Mouse (Mus musculus): Measurements from ENCODE around the gene Spsb1.
A peak's percentile ranks its signal among the peaks of the same experiment; 100 is the strongest.

Spsb1 gene

GRCm38 (mm10) chr4:149888156-149888555, 66.7 kb downstream of the Spsb1 start:
- DNase-seq (ENCODE audit: low spot score in 2 of 2): no peak

- DNase-seq (ENCODE audit: low spot score in 2 of 2): no peak
Observed at GRCm38 (mm10) chr4:149886298-149887271, 68.3 kb downstream of the Spsb1 start.

GRCm38 (mm10) chr4:149883990-149884389, 70.9 kb downstream of the Spsb1 start:
- DNase-seq (ENCODE audit: low spot score in 2 of 2): no peak

GRCm38 (mm10) chr4:149882139-149882916, 72.5 kb downstream of the Spsb1 start:
- DNase-seq (ENCODE audit: low spot score in 2 of 2): no peak

GRCm38 (mm10) chr4:149880908-149881307, 73.9 kb downstream of the Spsb1 start:
- no peak for DNase-seq (ENCODE audit: low spot score in 2 of 2)

- DNase-seq (ENCODE audit: low spot score in 2 of 2): no peak
Observed at GRCm38 (mm10) chr4:149879980-149880379, 74.9 kb downstream of the Spsb1 start.

- no peak for DNase-seq (ENCODE audit: low spot score in 2 of 2)
Observed at GRCm38 (mm10) chr4:149878021-149878449, 76.8 kb downstream of the Spsb1 start.

- no peak for DNase-seq (ENCODE audit: low spot score in 2 of 2)
Observed at GRCm38 (mm10) chr4:149877202-149877601, 77.6 kb downstream of the Spsb1 start.

GRCm38 (mm10) chr4:149876761-149877160, 78.1 kb downstream of the Spsb1 start:
- peak in 1 of 2 experiments; percentile 48 for DNase-seq (ENCODE audit: low spot score in 2 of 2)

- DNase-seq (ENCODE audit: low spot score in 2 of 2): no peak
Observed at GRCm38 (mm10) chr4:149875986-149876501, 78.8 kb downstream of the Spsb1 start.

- no peak for DNase-seq (ENCODE audit: low spot score in 2 of 2)
Observed at GRCm38 (mm10) chr4:149875296-149875695, 79.5 kb downstream of the Spsb1 start.

GRCm38 (mm10) chr4:149872236-149872635, 82.6 kb downstream of the Spsb1 start:
- no peak for DNase-seq (ENCODE audit: low spot score in 2 of 2)

- DNase-seq (ENCODE audit: low spot score in 2 of 2): no peak
Observed at GRCm38 (mm10) chr4:149871582-149871981, 83.3 kb downstream of the Spsb1 start.

GRCm38 (mm10) chr4:149871014-149871413, 83.8 kb downstream of the Spsb1 start:
- no peak for DNase-seq (ENCODE audit: low spot score in 2 of 2)

- no peak for DNase-seq (ENCODE audit: low spot score in 2 of 2)
Observed at GRCm38 (mm10) chr4:149870412-149870811, 84.4 kb downstream of the Spsb1 start.

- DNase-seq (ENCODE audit: low spot score in 2 of 2): no peak
Observed at GRCm38 (mm10) chr4:149868725-149869124, 86.1 kb downstream of the Spsb1 start.

GRCm38 (mm10) chr4:149868009-149868408, 86.8 kb downstream of the Spsb1 start:
- DNase-seq (ENCODE audit: low spot score in 2 of 2): no peak

GRCm38 (mm10) chr4:149867351-149867750, 87.5 kb downstream of the Spsb1 start:
- no peak for DNase-seq (ENCODE audit: low spot score in 2 of 2)

- no peak for DNase-seq (ENCODE audit: low spot score in 2 of 2)
Observed at GRCm38 (mm10) chr4:149864395-149864794, 90.4 kb downstream of the Spsb1 start.

- DNase-seq (ENCODE audit: low spot score in 2 of 2): no peak
Observed at GRCm38 (mm10) chr4:149863522-149863921, 91.3 kb downstream of the Spsb1 start.

GRCm38 (mm10) chr4:149860393-149860792, 94.5 kb downstream of the Spsb1 start:
- no peak for DNase-seq (ENCODE audit: low spot score in 2 of 2)

- DNase-seq (ENCODE audit: low spot score in 2 of 2): no peak
Observed at GRCm38 (mm10) chr4:149858584-149858983, 96.3 kb downstream of the Spsb1 start.

Data from urinary bladder, adult 18-20 months (tissue).